Mouse (Mus musculus) lung, embryonic 16.5 days (tissue): ENCODE data around the gene Prr5l. TPM values are rescaled to one million over a fixed set of nuclear protein-coding genes. Genes with fewer than 3 reads are reported as not detected.

Experiments used
- ATAC-seq: fragments of 200-750 bp; cut with Nextera tagmentation; 2 replicates; pipeline ENCODE4 v1.8.0; 2017; ENCODE audit warnings: low read depth, mild to moderate bottlenecking, moderate library complexity
- H3K27ac ChIP-seq: fragments of 300-500 bp; sonication (generic); 2 replicates; pipeline ENCODE4 v1.5.1; 2014; ENCODE audit warnings: mild to moderate bottlenecking, control low read depth, low read length
- H3K27me3 ChIP-seq: fragments of 300-500 bp; sonication (generic); 2 replicates; pipeline ENCODE4 v1.6.1; 2014; ENCODE audit warnings: low read depth, low read length, mixed read lengths; ENCODE audit not compliant: control insufficient read depth, insufficient read depth
- H3K36me3 ChIP-seq: fragments of 300-500 bp; sonication (generic); 2 replicates; pipeline ENCODE4 v1.6.1; 2014; ENCODE audit warnings: low read length; ENCODE audit not compliant: control insufficient read depth, insufficient read depth
- H3K4me1 ChIP-seq: fragments of 300-500 bp; sonication (generic); replicated peaks from 2 replicates; pipeline ENCODE4 v1.6.1; 2014; ENCODE audit warnings: low read length, mixed read lengths; ENCODE audit not compliant: control insufficient read depth, insufficient read depth
- H3K4me2 ChIP-seq: fragments of 300-500 bp; sonication (generic); 2 replicates; pipeline ENCODE4 v1.6.1; 2014; ENCODE audit warnings: low read depth, low read length, control low read depth
- H3K4me3 ChIP-seq: fragments of 300-500 bp; sonication (generic); 2 replicates; pipeline ENCODE4 v1.5.1; 2014; ENCODE audit warnings: mild to moderate bottlenecking, low read length, control low read depth
- H3K9ac ChIP-seq: fragments of 300-500 bp; sonication (generic); 2 replicates; pipeline ENCODE4 v1.6.1; 2014; ENCODE audit warnings: low read length, control low read depth
- H3K9me3 ChIP-seq: fragments of 300-500 bp; sonication (generic); 2 replicates; pipeline ENCODE4 v1.6.1; 2016; ENCODE audit warnings: low read length; ENCODE audit not compliant: control insufficient read depth
- WGBS: fragments of 180-500 bp; shearing (Covaris S2); extraction: QIAGEN DNeasy Blood & Tissue Kit; methylation state at CpG from one replicate; pipeline ENCODE4 v1.1.7; 2014; 5-methylcytosine and 5-hydroxymethylcytosine counted together
- polyA plus RNA-seq: library from polyadenylated mRNA; unstranded; fragments of >200 nt; fragmentation: Nextera tagmentation; extraction: Ambion mirVana; gene quantifications from 2 replicates; pipeline ENCODE4 v1.2.1, GENCODE M21; 2015

Prr5l gene
- polyA plus RNA-seq, 1 experiment from 2014 or later, result 43.7 TPM

GRCm38 (mm10) chr2:101761898-101762297, 120.9 kb downstream of the Prr5l start:
- Histone ChIP-seq H3K9me3 (no peaks in the 10 kb centered on the region), H3K27me3 (no peaks in the 10 kb centered on the region), H3K36me3 (peaks cover 6% of the 10 kb centered on the region), H3K4me2 (no peak overlapping the region), H3K4me1 (peaks cover 14% of the 10 kb centered on the region), H3K9ac (no peak overlapping the region), H3K4me3 (no peak overlapping the region), H3K27ac (no peak overlapping the region)
- no peak for ATAC-seq
- WGBS, result 79% methylated on average over 1 of the region's 1 CpGs

GRCm38 (mm10) chr2:101759523-101760277, 123.1 kb downstream of the Prr5l start:
- Histone ChIP-seq H3K4me3 (no peak overlapping the region), H3K27me3 (no peaks in the 10 kb centered on the region), H3K27ac (no peak overlapping the region), H3K9me3 (no peaks in the 10 kb centered on the region), H3K4me2 (no peak overlapping the region), H3K9ac (no peak overlapping the region), H3K4me1 (peaks cover 30% of the 10 kb centered on the region), H3K36me3 (peaks cover 3% of the 10 kb centered on the region; the same call in 1 of the 2 replicates)
- WGBS, result 69% methylated on average over 9 of the region's 9 CpGs
- no peak for ATAC-seq

GRCm38 (mm10) chr2:101757806-101758205, 125.0 kb downstream of the Prr5l start:
- Histone ChIP-seq H3K9me3 (no peaks in the 10 kb centered on the region), H3K4me1 (peaks cover 38% of the 10 kb centered on the region), H3K9ac (no peak overlapping the region), H3K27me3 (no peaks in the 10 kb centered on the region), H3K36me3 (no peaks in the 10 kb centered on the region; the same call in 1 of the 2 replicates), H3K4me3 (no peak overlapping the region), H3K27ac (no peak overlapping the region), H3K4me2 (no peak overlapping the region)
- ATAC-seq, result no peak
- WGBS, result 81% methylated on average over 1 of the region's 1 CpGs

- no peak for ATAC-seq
- Histone ChIP-seq H3K36me3 (no peaks in the 10 kb centered on the region; the same call in 1 of the 2 replicates), H3K27me3 (no peaks in the 10 kb centered on the region), H3K4me3 (no peak overlapping the region), H3K9me3 (no peaks in the 10 kb centered on the region), H3K4me1 (peaks cover 47% of the 10 kb centered on the region), H3K9ac (peak overlapping the region; percentile 22; the same call in 1 of the 2 replicates), H3K27ac (no peak overlapping the region), H3K4me2 (no peak overlapping the region)
- WGBS, result 43% methylated on average over 7 of the region's 7 CpGs
These were observed 126.6 kb downstream of the Prr5l start for GRCm38 (mm10) chr2:101756069-101756753.

- Histone ChIP-seq H3K27me3 (no peaks in the 10 kb centered on the region), H3K4me1 (peaks cover 57% of the 10 kb centered on the region), H3K4me2 (peak overlapping the region; percentile 25; the same call in 1 of the 2 replicates), H3K9me3 (no peaks in the 10 kb centered on the region), H3K36me3 (no peaks in the 10 kb centered on the region; the same call in 1 of the 2 replicates), H3K4me3 (no peak overlapping the region), H3K9ac (peak overlapping the region; percentile 34; the same call in 1 of the 2 replicates), H3K27ac (peak overlapping the region; percentile 49; the same call in 1 of the 2 replicates)
- ATAC-seq, result no peak
- 5% methylated on average over 10 of the region's 11 CpGs for WGBS
These were observed 127.8 kb downstream of the Prr5l start for GRCm38 (mm10) chr2:101754939-101755555.

GRCm38 (mm10) chr2:101754428-101754827, 128.4 kb downstream of the Prr5l start:
- no peak overlapping the region for H3K4me2 ChIP-seq
- H3K9me3 ChIP-seq, result no peaks in the 10 kb centered on the region
- peak overlapping the region; percentile 49 for H3K27ac ChIP-seq
- H3K27me3 ChIP-seq, result no peaks in the 10 kb centered on the region
- no peak for ATAC-seq
- WGBS, result 60% methylated on average over 4 of the region's 4 CpGs
- no peaks in the 10 kb centered on the region; the same call in 1 of the 2 replicates for H3K36me3 ChIP-seq
- peak overlapping the region; percentile 9; the same call in 1 of the 2 replicates for H3K9ac ChIP-seq
- H3K4me3 ChIP-seq, result no peak overlapping the region
- H3K4me1 ChIP-seq, result peaks cover 54% of the 10 kb centered on the region

GRCm38 (mm10) chr2:101752979-101753378, 129.8 kb downstream of the Prr5l start:
- Histone ChIP-seq H3K9ac (no peak overlapping the region), H3K9me3 (no peaks in the 10 kb centered on the region), H3K4me3 (no peak overlapping the region), H3K36me3 (no peaks in the 10 kb centered on the region; the same call in 1 of the 2 replicates), H3K27ac (peak overlapping the region; percentile 82), H3K4me1 (peaks cover 54% of the 10 kb centered on the region), H3K27me3 (no peaks in the 10 kb centered on the region), H3K4me2 (peak overlapping the region; percentile 13; the same call in 1 of the 2 replicates)
- peak; percentile 52 for ATAC-seq
- 41% methylated on average over 6 of the region's 6 CpGs for WGBS

- Histone ChIP-seq H3K27ac (peak overlapping the region; percentile 86), H3K9me3 (no peaks in the 10 kb centered on the region), H3K4me2 (0 out of 2 replicates have a peak overlapping the region, but pooled peaks have one; percentile 19), H3K36me3 (no peaks in the 10 kb centered on the region; the same call in 1 of the 2 replicates), H3K9ac (no peak overlapping the region), H3K4me1 (peaks cover 54% of the 10 kb centered on the region), H3K4me3 (no peak overlapping the region), H3K27me3 (no peaks in the 10 kb centered on the region)
- ATAC-seq, result peak; percentile 84
- 32% methylated on average over 7 of the region's 7 CpGs for whole genome bisulfite sequencing
These were observed 130.4 kb downstream of the Prr5l start for GRCm38 (mm10) chr2:101752402-101752801.
